Mouse (Mus musculus): ENCODE measurements around the gene Gsk3b. TPM values are rescaled to one million over a fixed set of nuclear protein-coding genes. Genes with fewer than 3 reads are reported as not detected.

Gsk3b gene
- polyA plus RNA-seq (2017; shearing (Covaris generic)), result 10 to 100 TPM; 41.2 to 53.4 TPM

GRCm38 (mm10) chr16:38088629-38089446 is at the start of gene Gsk3b:
Gene Gsk3b (plus strand): TSS chr16:38089001.

GRCm38 (mm10) chr16:38294685-38295348 is 206.0 kb downstream of the Gsk3b start, which contains the start of gene Nr1i2:
Gene Nr1i2 (minus strand): TSS chr16:38294824.

Other genes with a start within 250 kb of the Gsk3b start
- under 1 TPM in 1 of 2 experiments, not detected in 1; 0.14 TPM for gene Gm36028, start 227.9 kb upstream of the Gsk3b start, polyA plus RNA-seq (2017; shearing (Covaris generic))
- 10 to 100 TPM; 19.4 to 20.9 TPM for gene Lrrc58, start 220.6 kb upstream of the Gsk3b start, polyA plus RNA-seq (2017; shearing (Covaris generic))
- under 1 TPM; 0.06 to 0.10 TPM for gene Gpr156, start 172.5 kb upstream of the Gsk3b start, polyA plus RNA-seq (2017; shearing (Covaris generic))
- gene Nr1i2, start 205.8 kb downstream of the Gsk3b start, polyA plus RNA-seq (2017; shearing (Covaris generic)), result not detected

Measured in inflammation-experienced regulatory T-cells (primary cell).